Mouse (Mus musculus) hindbrain, embryonic 11.5 days (tissue): ENCODE measurements around the gene Isl1. TPM values are rescaled to one million over a fixed set of nuclear protein-coding genes. Genes with fewer than 3 reads are reported as not detected.

Source experiments
- ATAC-seq: fragments of 200-750 bp; cut with Nextera tagmentation; 2 replicates; pipeline ENCODE4 v1.8.0; 2017; ENCODE audit warnings: mild to moderate bottlenecking, moderate TSS enrichment, moderate library complexity; ENCODE audit not compliant: low FRiP score
- DNase-seq: peaks from one replicate; pipeline ENCODE4 v3.0.0-alpha.2; 2015; ENCODE audit warnings: low spot score
- H3K27ac ChIP-seq: fragments of 300-500 bp; sonication (generic); 2 replicates; pipeline ENCODE4 v1.5.1; 2014; ENCODE audit warnings: mild to moderate bottlenecking, low read depth, low read length
- H3K27me3 ChIP-seq: fragments of 300-500 bp; sonication (generic); 2 replicates; pipeline ENCODE4 v1.6.1; 2014; ENCODE audit warnings: mild to moderate bottlenecking, low read length, moderate library complexity, mixed read lengths; ENCODE audit not compliant: control insufficient read depth, insufficient read depth
- H3K36me3 ChIP-seq: fragments of 300-500 bp; sonication (generic); 2 replicates; pipeline ENCODE4 v1.6.1; 2014; ENCODE audit warnings: mild to moderate bottlenecking, low read length, moderate library complexity, mixed read lengths; ENCODE audit not compliant: control insufficient read depth, insufficient read depth
- H3K4me1 ChIP-seq: fragments of 300-500 bp; sonication (generic); replicated peaks from 2 replicates; pipeline ENCODE4 v1.6.1; 2014; ENCODE audit warnings: low read length, mixed read lengths; ENCODE audit not compliant: control insufficient read depth, insufficient read depth
- H3K4me2 ChIP-seq: fragments of 300-500 bp; sonication (generic); replicated peaks from 2 replicates; pipeline ENCODE4 v1.6.1; 2014; ENCODE audit warnings: mild to moderate bottlenecking, low read depth, low read length
- H3K4me3 ChIP-seq: fragments of 300-500 bp; sonication (generic); 2 replicates; pipeline ENCODE4 v1.5.1; 2014; ENCODE audit warnings: low read depth, low read length
- H3K9ac ChIP-seq: fragments of 300-500 bp; sonication (generic); 2 replicates; pipeline ENCODE4 v1.6.1; 2014; ENCODE audit warnings: low read depth, low read length
- H3K9me3 ChIP-seq: fragments of 300-500 bp; sonication (generic); 2 replicates; pipeline ENCODE4 v1.6.1; 2016; ENCODE audit warnings: low read length; ENCODE audit not compliant: control insufficient read depth
- WGBS: fragments of 180-500 bp; shearing (Covaris S2); extraction: QIAGEN DNeasy Blood & Tissue Kit; methylation state at CpG from one replicate; pipeline ENCODE4 v1.1.7; 2014; 5-methylcytosine and 5-hydroxymethylcytosine counted together
- polyA plus RNA-seq: library from polyadenylated mRNA; unstranded; fragments of >200 nt; fragmentation: Nextera tagmentation; extraction: Ambion mirVana; gene quantifications from 2 replicates; pipeline ENCODE4 v1.2.1, GENCODE M21; 2014

Gene Isl1
- polyA plus RNA-seq, 1 experiment from 2014 or later: 46.5 TPM

- Histone ChIP-seq H3K4me1 (no peaks in the 10 kb centered on the region), H3K4me2 (no peak overlapping the region), H3K9ac (no peak overlapping the region), H3K27ac (no peak overlapping the region), H3K36me3 (no peaks in the 10 kb centered on the region), H3K27me3 (peaks cover 81% of the 10 kb centered on the region), H3K9me3 (no peaks in the 10 kb centered on the region), H3K4me3 (peak overlapping the region; percentile 11)
- under 1% methylated on average over 20 of the region's 20 CpGs for WGBS
- DNase-seq: peak; percentile 58
- no peak for ATAC-seq
These were observed 1.2 kb downstream of the Isl1 start for GRCm38 (mm10) chr13:116308121-116308932.

GRCm38 (mm10) chr13:116306591-116306990, 2.9 kb downstream of the Isl1 start:
- Histone ChIP-seq H3K9me3 (no peaks in the 10 kb centered on the region), H3K9ac (0 out of 2 replicates have a peak overlapping the region, but pooled peaks have one; percentile 5), H3K4me3 (peak overlapping the region; percentile 14; the same call in 1 of the 2 replicates), H3K27ac (peak overlapping the region; percentile 17; the same call in 1 of the 2 replicates), H3K4me1 (no peaks in the 10 kb centered on the region), H3K36me3 (no peaks in the 10 kb centered on the region), H3K27me3 (peaks cover 83% of the 10 kb centered on the region), H3K4me2 (no peak overlapping the region)
- ATAC-seq (no peak), DNase-seq (peak; percentile 39)
- 2% methylated on average over 6 of the region's 6 CpGs for WGBS

- no peaks in the 10 kb centered on the region for H3K36me3 ChIP-seq
- H3K4me2 ChIP-seq: no peak overlapping the region; the same call in 1 of the 2 replicates
- H3K4me3 ChIP-seq: no peak overlapping the region
- WGBS: 3% methylated on average over 2 of the region's 2 CpGs
- H3K4me1 ChIP-seq: no peaks in the 10 kb centered on the region
- H3K27ac ChIP-seq: no peak overlapping the region
- peaks cover 83% of the 10 kb centered on the region for H3K27me3 ChIP-seq
- ATAC-seq: no peak
- DNase-seq: peak; percentile 48
- no peaks in the 10 kb centered on the region for H3K9me3 ChIP-seq
- H3K9ac ChIP-seq: no peak overlapping the region
These were observed 3.8 kb downstream of the Isl1 start for GRCm38 (mm10) chr13:116305721-116306120.

GRCm38 (mm10) chr13:116304713-116305470, 4.6 kb downstream of the Isl1 start:
- Histone ChIP-seq H3K27me3 (peaks cover 83% of the 10 kb centered on the region), H3K9me3 (no peaks in the 10 kb centered on the region), H3K36me3 (no peaks in the 10 kb centered on the region), H3K4me3 (peak overlapping the region; percentile 15; the same call in 1 of the 2 replicates), H3K4me2 (no peak overlapping the region; the same call in 1 of the 2 replicates), H3K4me1 (no peaks in the 10 kb centered on the region), H3K27ac (peak overlapping the region; percentile 39; the same call in 1 of the 2 replicates), H3K9ac (no peak overlapping the region)
- ATAC-seq (no peak), DNase-seq (peak; percentile 64)
- under 1% methylated on average over 25 of the region's 25 CpGs for WGBS

GRCm38 (mm10) chr13:116303766-116304165, 5.7 kb downstream of the Isl1 start:
- Histone ChIP-seq H3K4me1 (no peaks in the 10 kb centered on the region), H3K9me3 (no peaks in the 10 kb centered on the region), H3K4me3 (no peak overlapping the region), H3K27ac (no peak overlapping the region), H3K4me2 (no peak overlapping the region), H3K36me3 (no peaks in the 10 kb centered on the region), H3K27me3 (peaks cover 82% of the 10 kb centered on the region), H3K9ac (no peak overlapping the region)
- no peak for ATAC-seq
- WGBS: under 1% methylated on average over 6 of the region's 6 CpGs
- peak; percentile 52 for DNase-seq

- Histone ChIP-seq H3K27ac (no peak overlapping the region), H3K27me3 (peaks cover 83% of the 10 kb centered on the region), H3K9ac (no peak overlapping the region), H3K36me3 (no peaks in the 10 kb centered on the region), H3K9me3 (no peaks in the 10 kb centered on the region), H3K4me1 (no peaks in the 10 kb centered on the region), H3K4me2 (no peak overlapping the region), H3K4me3 (0 out of 2 replicates have a peak overlapping the region, but pooled peaks have one; percentile 0)
- DNase-seq: peak; percentile 49
- WGBS: 2% methylated on average over 15 of the region's 15 CpGs
- 0 out of 2 replicates have a peak, but pooled peaks have one; percentile 36 for ATAC-seq
These were observed 6.6 kb downstream of the Isl1 start for GRCm38 (mm10) chr13:116302861-116303260.

GRCm38 (mm10) chr13:116301706-116302105, 7.8 kb downstream of the Isl1 start:
- no peaks in the 10 kb centered on the region for H3K4me1 ChIP-seq

GRCm38 (mm10) chr13:116299241-116299640, 10.2 kb downstream of the Isl1 start:
- Histone ChIP-seq H3K27ac (no peak overlapping the region), H3K36me3 (no peaks in the 10 kb centered on the region), H3K4me1 (no peaks in the 10 kb centered on the region), H3K4me3 (no peak overlapping the region), H3K9me3 (no peaks in the 10 kb centered on the region), H3K4me2 (no peak overlapping the region), H3K9ac (no peak overlapping the region), H3K27me3 (peaks cover 82% of the 10 kb centered on the region)
- DNase-seq (peak; percentile 39), ATAC-seq (no peak)
- 6% methylated on average over 7 of the region's 7 CpGs for WGBS

More at GRCm38 (mm10) chr13:116301706-116302105, 7.8 kb downstream of the Isl1 start:
- Histone ChIP-seq H3K4me3 (no peak overlapping the region), H3K27ac (no peak overlapping the region), H3K27me3 (peaks cover 87% of the 10 kb centered on the region), H3K9me3 (no peaks in the 10 kb centered on the region), H3K9ac (no peak overlapping the region), H3K36me3 (no peaks in the 10 kb centered on the region), H3K4me2 (no peak overlapping the region)
- 6% methylated on average over 3 of the region's 3 CpGs for WGBS
- DNase-seq (peak; percentile 14), ATAC-seq (no peak)
